Mouse (Mus musculus) MEL (cell line): ENCODE data around the gene Klf6. TPM values are rescaled to one million over a fixed set of nuclear protein-coding genes. Genes with fewer than 3 reads are reported as not detected.

Experiments
- DNase-seq: peaks from one replicate; pipeline ENCODE4 v3.0.0; 2011; ENCODE audit warnings: low read depth, low spot score
- H3K27ac ChIP-seq: 2 replicates; pipeline ENCODE4 v1.5.1; 2012; ENCODE audit warnings: low read depth, mild to moderate bottlenecking, control low read depth, low read length, moderate library complexity; ENCODE audit not compliant: control insufficient read depth
- H3K27me3 ChIP-seq, 2 experiments: fragments of 150-350 bp in 1 of 2; sonication (generic) in 1 of 2; 2 replicates each; pipeline ENCODE4 v1.6.1; 2012; ENCODE audit warnings: low read length in 2 of 2, mild to moderate bottlenecking in 2 of 2, improper control_type of control experiment in 1 of 2, moderate library complexity in 1 of 2; ENCODE audit not compliant: insufficient read depth in 2 of 2, control insufficient read depth in 1 of 2
- H3K36me3 ChIP-seq, 2 experiments: 2 replicates each; pipeline ENCODE4 v1.6.1; 2012 to 2014; ENCODE audit warnings: low read length in 2 of 2, improper control_type of control experiment in 1 of 2, inconsistent platforms in 1 of 2, mild to moderate bottlenecking in 1 of 2; ENCODE audit not compliant: insufficient read depth in 2 of 2, control insufficient read depth in 1 of 2
- H3K4me1 ChIP-seq, 2 experiments: fragments of 150-350 bp in 1 of 2; sonication (generic) in 1 of 2; 2 replicates each; pipeline ENCODE4 v1.6.1; 2012; ENCODE audit warnings: low read length in 2 of 2, improper control_type of control experiment in 1 of 2, mild to moderate bottlenecking in 1 of 2; ENCODE audit not compliant: insufficient read depth in 2 of 2, control insufficient read depth in 1 of 2
- H3K4me3 ChIP-seq, 2 experiments: fragments of 150-350 bp in 1 of 2; sonication (generic) in 1 of 2; 2 replicates each; pipeline ENCODE4 v1.5.1; 2012; ENCODE audit warnings: low read depth in 2 of 2, low read length in 2 of 2, mild to moderate bottlenecking in 2 of 2, moderate library complexity in 2 of 2, control low read depth in 1 of 2, improper control_type of control experiment in 1 of 2; ENCODE audit not compliant: control insufficient read depth in 1 of 2, insufficient read depth in 1 of 2
- H3K79me2 ChIP-seq: 2 replicates; pipeline ENCODE4 v1.6.1; 2012; ENCODE audit warnings: mild to moderate bottlenecking, low read length, moderate library complexity; ENCODE audit not compliant: control insufficient read depth, poor library complexity, insufficient read depth
- H3K9ac ChIP-seq: 2 replicates; pipeline ENCODE4 v1.6.1; 2012; ENCODE audit warnings: low read depth, mild to moderate bottlenecking, control low read depth, low read length, moderate library complexity; ENCODE audit not compliant: control insufficient read depth, poor library complexity, severe bottlenecking
- H3K9me3 ChIP-seq: fragments of 150-350 bp; sonication (generic); replicated peaks from 2 replicates; pipeline ENCODE4 v1.6.1; 2012; ENCODE audit warnings: mild to moderate bottlenecking, low read length, improper control_type of control experiment, moderate library complexity; ENCODE audit not compliant: insufficient read depth
- BHLHE40 ChIP-seq: IDR thresholded peaks from 2 replicates; pipeline ENCODE4 v1.6.1; 2012; ENCODE audit warnings: low read depth, mild to moderate bottlenecking, inconsistent platforms, low read length, improper control_type of control experiment, borderline replicate concordance
- CHD2 ChIP-seq: IDR thresholded peaks from 2 replicates; pipeline ENCODE4 v1.6.1; 2011; ENCODE audit warnings: low read length, improper control_type of control experiment
- ELF1 ChIP-seq: IDR thresholded peaks from 2 replicates; pipeline ENCODE4 v1.6.1; 2014; ENCODE audit warnings: low read depth, mild to moderate bottlenecking, inconsistent platforms, low read length, improper control_type of control experiment, moderate library complexity
- EP300 ChIP-seq, 2 experiments: IDR thresholded peaks; 2 replicates each; pipeline ENCODE4 v1.6.1; 2011; ENCODE audit warnings: improper control_type of control experiment in 2 of 2, low read length in 2 of 2, low read depth in 1 of 2, mild to moderate bottlenecking in 1 of 2
- ETS1 ChIP-seq: IDR thresholded peaks from 2 replicates; pipeline ENCODE4 v1.6.1; 2012; ENCODE audit warnings: low read depth, mild to moderate bottlenecking, inconsistent platforms, low read length, improper control_type of control experiment, moderate library complexity
- GABPA ChIP-seq: IDR thresholded peaks from 2 replicates; pipeline ENCODE4 v1.6.1; 2012; ENCODE audit warnings: low read depth, mild to moderate bottlenecking, inconsistent platforms, low read length, improper control_type of control experiment, moderate library complexity
- GATA1 ChIP-seq: IDR thresholded peaks from 2 replicates; pipeline ENCODE4 v1.6.1; 2011; ENCODE audit warnings: low read depth, low read length, improper control_type of control experiment
- JUND ChIP-seq: IDR thresholded peaks from 2 replicates; pipeline ENCODE4 v1.6.1; 2011; ENCODE audit warnings: low read depth, mild to moderate bottlenecking, improper control_type of control experiment, low read length
- MAX ChIP-seq: IDR thresholded peaks from 2 replicates; pipeline ENCODE4 v1.6.1; 2011; ENCODE audit warnings: low read length, improper control_type of control experiment
- MAZ ChIP-seq: IDR thresholded peaks from 2 replicates; pipeline ENCODE4 v1.6.1; 2012; ENCODE audit warnings: low read depth, mild to moderate bottlenecking, inconsistent platforms, low read length, improper control_type of control experiment
- MYB ChIP-seq: IDR thresholded peaks from 2 replicates; pipeline ENCODE4 v1.6.1; 2011; ENCODE audit warnings: mild to moderate bottlenecking, low read depth, low read length, improper control_type of control experiment
- POLR2AphosphoS5 ChIP-seq: IDR thresholded peaks from 2 replicates; pipeline ENCODE4 v1.6.1; 2012; ENCODE audit warnings: low read depth, borderline replicate concordance, mild to moderate bottlenecking, inconsistent platforms, low read length, moderate library complexity, mixed read lengths
- SIN3A ChIP-seq: IDR thresholded peaks from 2 replicates; pipeline ENCODE4 v1.6.1; 2012; ENCODE audit warnings: low read length, improper control_type of control experiment, inconsistent platforms
- SMC3 ChIP-seq: IDR thresholded peaks from 2 replicates; pipeline ENCODE4 v1.6.1; 2011; ENCODE audit warnings: low read depth, low read length, improper control_type of control experiment
- TBP ChIP-seq: IDR thresholded peaks from 2 replicates; pipeline ENCODE4 v1.8.0; 2011; ENCODE audit warnings: low read depth, low read length, improper control_type of control experiment
- TCF12 ChIP-seq: IDR thresholded peaks from 2 replicates; pipeline ENCODE4 v1.6.1; 2014; ENCODE audit warnings: low read depth, mild to moderate bottlenecking, inconsistent platforms, low read length, improper control_type of control experiment, moderate library complexity
- USF1 ChIP-seq: IDR thresholded peaks from 2 replicates; pipeline ENCODE4 v1.6.1; 2014; ENCODE audit warnings: low read depth, mild to moderate bottlenecking, inconsistent platforms, low read length, improper control_type of control experiment, moderate library complexity
- USF2 ChIP-seq, 2 experiments: IDR thresholded peaks; 2 replicates each; pipeline ENCODE4 v1.6.1; 2011 to 2012; ENCODE audit warnings: improper control_type of control experiment in 2 of 2, low read length in 2 of 2, borderline replicate concordance in 1 of 2, inconsistent platforms in 1 of 2, low read depth in 1 of 2, mild to moderate bottlenecking in 1 of 2; ENCODE audit not compliant: insufficient read depth in 1 of 2
- ZC3H11A ChIP-seq: IDR thresholded peaks from 2 replicates; pipeline ENCODE4 v1.6.1; 2012; ENCODE audit warnings: low read depth, mild to moderate bottlenecking, inconsistent platforms, low read length, improper control_type of control experiment
- ZMIZ1 ChIP-seq: IDR thresholded peaks from 2 replicates; pipeline ENCODE4 v1.6.1; 2012; ENCODE audit warnings: low read depth, mild to moderate bottlenecking, inconsistent platforms, low read length, improper control_type of control experiment, moderate library complexity
- polyA plus RNA-seq, 2 experiments: library from polyadenylated mRNA; stranded (reverse) in 1 of 2; unstranded in 1 of 2; fragments of >175 nt in 1 of 2; fragments of >200 nt in 1 of 2; gene quantifications; 2 replicates each; pipeline versions ENCODE4 v1.2.1 to v1.2.4; 2012; ENCODE audit warnings: low replicate concordance in 2 of 2, low read depth in 1 of 2; ENCODE audit not compliant: insufficient read length in 2 of 2, insufficient read depth in 1 of 2, missing spikeins in 1 of 2
- total RNA-seq: library from RNA; depleted of rRNA; stranded (reverse); fragments of 300-350 nt; gene quantifications from 2 replicates; pipeline ENCODE4 v1.2.3, GENCODE M21; 2012

The Klf6 gene
- total and polyA plus RNA-seq, 3 experiments, result 2.0 to 4.6 TPM; not detected in 1

DNA sequence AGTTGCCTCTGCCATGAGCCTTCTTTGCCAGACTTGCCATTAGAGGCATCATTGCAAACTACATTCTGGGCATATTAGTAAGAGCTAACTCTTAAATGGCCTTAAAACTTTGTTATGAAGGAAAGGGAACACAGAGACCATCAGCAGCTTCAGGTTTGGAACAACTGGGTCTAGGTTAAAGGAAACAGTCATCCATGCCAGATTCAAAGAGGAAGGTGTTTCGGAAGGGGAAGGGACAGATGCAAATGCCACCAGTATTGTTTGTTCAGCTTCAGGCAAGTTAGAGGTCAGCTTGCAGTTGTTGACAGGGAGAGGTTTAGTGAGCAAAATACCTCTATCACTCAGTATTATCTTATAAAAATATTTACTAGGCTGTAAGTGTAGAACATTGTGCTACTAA is 37.7 kb downstream of the Klf6 start (continued):
- TF ChIP-seq GABPA (no peak), SMC3 (no peak)

GRCm38 (mm10) chr13:5899641-5900040 is 38.4 kb downstream of the Klf6 start:
- H3K27me3 ChIP-seq, result peaks cover 0 to 2% of the 10 kb centered on the region in 2 experiments; a peak in 2 of 4 replicates
- TF ChIP-seq BHLHE40, result no peak
- H3K4me3 ChIP-seq, result no peak overlapping the region
- no peak for DNase-seq
- H3K9me3 ChIP-seq, result no peaks in the 10 kb centered on the region
- no peak overlapping the region for H3K9ac ChIP-seq
- no peaks in the 10 kb centered on the region for H3K36me3 ChIP-seq
- H3K27ac ChIP-seq, result no peak overlapping the region
- H3K4me1 ChIP-seq, result no peaks in the 10 kb centered on the region
- H3K79me2 ChIP-seq, result no peaks in the 10 kb centered on the region

GRCm38 (mm10) chr13:5913201-5913600 is 51.9 kb downstream of the Klf6 start:
- no peak for DNase-seq
- Histone ChIP-seq H3K9ac (no peak overlapping the region), H3K36me3 (no peaks in the 10 kb centered on the region), H3K27me3 (no peaks in the 10 kb centered on the region), H3K79me2 (no peaks in the 10 kb centered on the region), H3K27ac (no peak overlapping the region), H3K9me3 (no peaks in the 10 kb centered on the region), H3K4me3 (no peak overlapping the region), H3K4me1 (no peaks in the 10 kb centered on the region)
- TF ChIP-seq MAX, result no peak
- no peak for TF ChIP-seq USF1
- TF ChIP-seq USF2 (IDR thresholded peaks at IDR 0.05; ENCODE audit: borderline replicate concordance in 1 of 2, insufficient read depth in 1 of 2, low read depth in 1 of 2, low read length in 2 of 2), result no peak
- TF ChIP-seq ZC3H11A, result no peak
- TF ChIP-seq MYB, result no peak

GRCm38 (mm10) chr13:5917360-5917759 is 56.1 kb downstream of the Klf6 start:
- TF ChIP-seq USF2 (IDR thresholded peaks at IDR 0.05; ENCODE audit: borderline replicate concordance in 1 of 2, insufficient read depth in 1 of 2, low read depth in 1 of 2, low read length in 2 of 2) (no peak), SMC3 (no peak), ZMIZ1 (no peak), TCF12 (no peak), EP300 (IDR thresholded peaks at IDR 0.05; ENCODE audit: low read depth in 1 of 2, low read length in 2 of 2) (no peak), ELF1 (no peak), ETS1 (no peak), POLR2AphosphoS5 (no peak), GATA1 (no peak), CHD2 (no peak), JUND (no peak), SIN3A (no peak), TBP (no peak), MAZ (no peak)
- TF ChIP-seq, all 39 proteins: peak for 0
- no peaks in the 10 kb centered on the region for H3K4me1 ChIP-seq
- H3K27me3 ChIP-seq, result no peaks in the 10 kb centered on the region
- no peaks in the 10 kb centered on the region for H3K9me3 ChIP-seq
- H3K27ac ChIP-seq, result no peak overlapping the region
- no peak overlapping the region for H3K4me3 ChIP-seq
- H3K79me2 ChIP-seq, result no peaks in the 10 kb centered on the region
- H3K36me3 ChIP-seq, result no peaks in the 10 kb centered on the region
- DNase-seq, result no peak
- H3K9ac ChIP-seq, result no peak overlapping the region
